Mouse (Mus musculus): ENCODE measurements around the gene Shisa5.

Shisa5 gene

GRCm38 (mm10) chr9:109022866-109023685, 15.3 kb upstream of the Shisa5 start:
- no peak for DNase-seq (ENCODE audit: low read depth, low spot score)

- DNase-seq (ENCODE audit: low read depth, low spot score) = no peak
Observed at GRCm38 (mm10) chr9:109027521-109027920, 10.8 kb upstream of the Shisa5 start.

DNA sequence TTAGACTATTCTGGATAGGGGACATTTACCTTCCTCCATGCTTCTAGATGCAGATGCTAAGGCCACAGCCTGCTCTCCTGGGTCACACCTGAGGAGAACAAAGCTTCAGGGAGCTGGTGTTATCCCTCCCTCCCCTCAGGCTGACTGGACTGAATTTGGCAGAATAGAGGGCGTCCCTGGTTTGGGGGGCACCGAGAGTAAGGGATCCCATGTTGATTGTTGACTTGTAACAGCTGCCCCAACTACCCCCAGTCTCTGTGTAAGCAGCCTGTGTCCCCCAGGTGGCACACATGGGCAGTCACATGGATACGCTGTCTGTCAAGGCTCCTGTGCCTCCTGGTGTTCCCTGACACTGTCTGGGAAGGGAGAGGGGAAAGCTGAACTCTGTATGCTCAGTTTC, 9.9 kb upstream of the Shisa5 start:
- DNase-seq (ENCODE audit: low read depth, low spot score) = no peak

- DNase-seq (ENCODE audit: low read depth, low spot score) = no peak
Observed at GRCm38 (mm10) chr9:109028919-109029318, 9.4 kb upstream of the Shisa5 start.

DNA sequence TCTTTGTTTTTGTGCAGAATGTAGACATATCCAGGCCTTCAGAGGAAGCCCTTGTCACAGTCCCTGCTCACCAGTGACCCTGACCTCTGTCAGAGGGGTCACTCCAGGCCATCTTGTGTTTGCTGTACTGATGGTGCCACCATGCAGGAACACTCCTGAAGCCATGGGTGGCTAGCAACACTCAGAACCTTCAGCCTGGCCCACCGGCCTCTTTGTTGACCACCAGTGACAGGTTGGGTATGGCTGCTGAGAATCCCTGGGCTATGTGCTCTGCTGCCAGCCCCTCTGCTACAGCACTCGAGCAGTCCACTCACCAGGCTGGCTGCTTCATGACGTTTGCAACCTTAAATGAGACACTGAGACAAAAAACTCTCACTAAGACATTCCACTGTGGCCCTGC, 8.1 kb upstream of the Shisa5 start:
- no peak for DNase-seq (ENCODE audit: low read depth, low spot score)

- no peak for DNase-seq (ENCODE audit: low read depth, low spot score)
Observed at GRCm38 (mm10) chr9:109031001-109031400, 7.4 kb upstream of the Shisa5 start.

DNA sequence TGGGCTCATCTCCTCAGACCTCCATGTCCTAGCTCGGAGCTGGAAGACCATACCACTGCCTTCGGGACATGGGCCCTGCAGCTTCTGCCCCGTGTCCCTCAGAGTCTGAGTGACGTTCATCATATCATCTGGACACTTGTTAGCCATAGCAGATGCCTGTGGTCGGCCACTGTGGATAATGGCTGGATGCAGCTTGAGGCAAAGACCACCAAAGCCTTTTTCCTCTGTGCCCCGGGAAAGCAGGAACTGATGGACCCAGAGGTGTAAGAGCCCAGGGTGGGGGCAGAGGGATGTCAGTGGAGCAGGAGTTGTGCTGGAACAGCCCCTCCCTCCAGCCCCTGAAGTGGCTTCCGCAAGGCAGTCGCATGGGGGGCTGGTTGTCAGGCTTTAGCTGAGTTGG, 6.7 kb upstream of the Shisa5 start:
- DNase-seq (ENCODE audit: low read depth, low spot score) = no peak

DNA sequence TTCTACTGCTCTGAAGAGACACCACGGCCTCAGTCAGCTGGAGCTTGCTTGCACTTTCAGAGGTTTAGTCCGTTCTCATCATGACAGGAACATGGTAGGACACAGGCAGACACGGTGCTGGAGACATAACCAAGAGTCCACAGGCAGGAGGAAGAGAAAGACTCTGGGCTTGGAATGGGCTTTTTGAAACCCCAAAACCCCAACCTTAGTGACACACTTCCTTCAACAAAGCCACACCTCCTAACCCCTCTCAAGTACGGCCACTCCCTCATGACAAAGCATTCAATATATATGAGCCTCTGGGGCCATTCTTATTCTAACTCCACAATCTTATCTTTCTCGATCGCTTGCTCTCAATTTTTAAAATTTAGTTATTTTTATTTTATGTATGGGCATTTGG, 5.9 kb upstream of the Shisa5 start:
- DNase-seq (ENCODE audit: low read depth, low spot score) = no peak

- DNase-seq (ENCODE audit: low read depth, low spot score) = no peak
Observed at GRCm38 (mm10) chr9:109038901-109039364, 568 bp downstream of the Shisa5 start.

- DNase-seq (ENCODE audit: low read depth, low spot score) = no peak
Observed at GRCm38 (mm10) chr9:109039681-109040080, 1.3 kb downstream of the Shisa5 start.

GRCm38 (mm10) chr9:109040216-109040615, 1.9 kb downstream of the Shisa5 start:
- DNase-seq (ENCODE audit: low read depth, low spot score) = no peak

- no peak for DNase-seq (ENCODE audit: low read depth, low spot score)
Observed at GRCm38 (mm10) chr9:109040906-109041305, 2.5 kb downstream of the Shisa5 start.

DNA sequence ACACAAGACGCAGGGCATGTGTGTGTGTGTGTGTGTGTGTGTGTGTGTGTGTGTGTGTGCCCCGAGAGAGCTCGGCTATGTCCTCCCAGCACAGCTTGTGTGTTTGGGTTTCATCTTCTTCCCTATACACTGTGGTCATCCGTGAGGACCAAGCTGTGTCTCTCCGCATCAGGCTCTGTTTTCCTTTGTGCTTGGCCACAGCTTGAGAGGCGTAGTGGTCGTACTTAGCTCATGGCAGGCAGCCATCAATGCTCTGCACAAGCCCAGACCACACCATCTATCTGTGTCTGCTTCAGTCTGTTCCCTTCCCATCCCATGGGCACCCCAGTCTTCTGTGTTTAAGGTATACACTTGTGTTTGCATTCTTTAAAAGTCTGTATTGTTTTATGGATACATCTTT, 3.0 kb downstream of the Shisa5 start:
- DNase-seq (ENCODE audit: low read depth, low spot score) = no peak

DNA sequence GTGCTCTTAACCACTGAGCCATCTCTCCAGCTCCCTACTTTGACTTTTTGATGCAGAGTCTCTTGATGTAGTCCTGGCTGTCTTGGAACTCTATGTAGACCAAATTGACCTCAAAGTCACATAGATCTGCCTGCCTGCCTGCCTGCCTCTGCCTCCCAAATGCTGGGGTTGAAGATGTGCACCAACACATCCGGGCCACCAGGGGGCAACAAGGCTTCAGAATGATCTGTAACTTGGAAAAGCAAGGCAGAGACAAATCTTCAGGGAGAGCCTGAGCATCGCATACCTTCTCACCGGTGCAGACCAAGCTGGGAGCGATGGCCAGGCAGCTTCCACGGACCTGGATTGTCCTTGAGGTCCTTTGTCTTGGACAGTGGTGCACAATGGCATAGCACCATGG, 7.9 kb downstream of the Shisa5 start:
- DNase-seq (ENCODE audit: low read depth, low spot score) = no peak

- no peak for DNase-seq (ENCODE audit: low read depth, low spot score)
Observed at GRCm38 (mm10) chr9:109049316-109049715, 11.0 kb downstream of the Shisa5 start.

DNA sequence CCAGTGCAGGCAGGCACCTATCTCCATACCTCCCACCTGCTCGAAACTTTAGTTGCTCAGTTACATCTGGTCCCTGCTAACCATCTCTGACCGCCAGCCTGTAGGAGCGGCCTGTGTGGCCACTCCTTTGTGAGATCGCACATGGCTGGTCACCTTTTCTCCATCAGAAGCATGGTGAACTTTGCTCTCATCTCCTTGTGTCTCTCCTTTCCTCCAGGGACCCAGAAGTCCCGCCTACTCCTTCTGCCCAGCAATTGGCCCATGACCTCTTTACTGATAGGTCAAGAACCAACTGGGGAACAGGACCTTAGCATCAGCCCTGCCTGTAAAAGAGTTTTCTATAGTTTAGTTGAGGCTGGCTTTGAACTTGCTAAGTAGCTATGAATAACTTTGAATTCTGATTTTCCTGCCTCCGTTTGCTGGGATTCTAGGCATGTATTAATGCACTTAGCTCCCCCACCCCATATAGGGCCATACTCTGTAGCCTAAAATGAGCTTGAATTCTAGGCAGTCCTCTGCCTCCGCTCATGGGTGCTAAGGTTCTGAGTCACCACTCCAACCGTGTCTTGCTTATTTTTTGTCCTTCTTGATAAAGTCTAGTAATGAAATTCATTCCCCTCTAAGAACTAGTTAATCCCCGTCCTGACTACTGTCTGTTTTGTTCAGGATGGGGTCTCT, 11.8 kb downstream of the Shisa5 start:
- no peak for DNase-seq (ENCODE audit: low read depth, low spot score)

GRCm38 (mm10) chr9:109050674-109050997, 12.3 kb downstream of the Shisa5 start:
- no peak for DNase-seq (ENCODE audit: low read depth, low spot score)

DNA sequence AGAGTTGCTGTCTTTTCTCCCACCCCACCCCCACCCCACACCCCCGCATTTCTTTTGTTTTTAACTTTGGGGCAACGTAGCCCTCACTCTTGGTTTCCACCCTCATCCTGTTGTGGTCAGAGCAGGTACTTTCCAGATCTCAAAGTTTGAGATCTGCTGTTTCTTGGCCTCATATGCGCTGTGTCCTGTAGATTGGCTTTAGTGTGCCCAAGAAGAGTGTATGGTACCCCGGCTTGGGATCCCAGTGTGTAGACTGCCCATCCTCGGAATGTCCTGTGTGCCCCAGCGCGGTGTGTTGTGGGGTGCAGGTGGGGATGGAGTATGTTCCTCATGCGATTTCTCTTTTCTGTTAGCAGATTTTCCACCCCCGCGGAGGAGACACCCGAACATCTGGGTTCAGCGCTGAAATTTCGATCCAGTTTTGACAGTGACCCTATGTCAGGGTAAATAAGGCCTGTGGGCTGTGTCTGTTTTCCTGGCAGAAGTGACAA, 12.7 kb downstream of the Shisa5 start:
- no peak for DNase-seq (ENCODE audit: low read depth, low spot score)

GRCm38 (mm10) chr9:109051651-109052489, 13.5 kb downstream of the Shisa5 start:
- DNase-seq (ENCODE audit: low read depth, low spot score) = no peak

DNA sequence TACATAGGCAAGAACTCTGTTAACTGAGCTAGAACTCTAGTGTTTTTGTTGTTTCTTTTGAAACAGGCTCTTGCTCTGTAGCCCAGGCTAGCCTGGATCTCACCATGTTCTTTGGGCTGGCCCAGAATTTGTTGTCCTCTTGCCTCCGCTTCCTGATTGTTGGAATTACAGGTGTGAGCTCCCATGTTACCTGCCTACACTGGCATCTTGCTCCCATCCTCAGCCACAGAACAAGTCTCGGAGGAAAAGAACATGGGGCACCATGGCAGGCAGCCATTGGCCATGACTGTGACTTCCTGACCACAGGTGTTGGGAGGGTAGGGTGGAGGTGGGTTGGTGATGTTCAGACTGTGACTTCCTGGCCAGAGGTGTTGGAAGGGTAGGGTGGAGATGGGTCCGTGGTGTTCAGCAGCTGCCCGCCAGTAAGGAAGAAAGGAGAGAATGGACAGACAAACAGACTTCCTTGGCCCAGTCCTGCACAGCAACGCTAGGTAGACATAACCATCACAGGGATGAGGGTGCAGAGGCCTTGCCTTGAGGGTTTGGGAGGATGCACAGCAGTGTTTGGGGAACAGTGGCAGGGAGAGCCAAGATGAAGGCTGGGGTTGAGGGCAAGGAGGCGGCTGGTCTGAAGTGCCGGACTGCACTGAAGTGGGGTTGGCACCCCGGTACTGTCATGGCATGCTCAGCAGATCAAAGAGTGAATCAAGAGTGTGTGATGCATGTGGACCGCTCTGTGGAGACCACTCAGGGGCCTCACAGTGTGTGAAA, 14.3 kb downstream of the Shisa5 start:
- no peak for DNase-seq (ENCODE audit: low read depth, low spot score)

GRCm38 (mm10) chr9:109053366-109053765, 15.0 kb downstream of the Shisa5 start:
- no peak for DNase-seq (ENCODE audit: low read depth, low spot score)
